Mouse (Mus musculus): ENCODE results near the gene Ccdc160. TPM values are rescaled to one million over a fixed set of nuclear protein-coding genes. Genes with fewer than 3 reads are reported as not detected.

The Ccdc160 gene
- total and polyA plus RNA-seq, 3 experiments = 0.22 TPM; not detected in 2

DNA sequence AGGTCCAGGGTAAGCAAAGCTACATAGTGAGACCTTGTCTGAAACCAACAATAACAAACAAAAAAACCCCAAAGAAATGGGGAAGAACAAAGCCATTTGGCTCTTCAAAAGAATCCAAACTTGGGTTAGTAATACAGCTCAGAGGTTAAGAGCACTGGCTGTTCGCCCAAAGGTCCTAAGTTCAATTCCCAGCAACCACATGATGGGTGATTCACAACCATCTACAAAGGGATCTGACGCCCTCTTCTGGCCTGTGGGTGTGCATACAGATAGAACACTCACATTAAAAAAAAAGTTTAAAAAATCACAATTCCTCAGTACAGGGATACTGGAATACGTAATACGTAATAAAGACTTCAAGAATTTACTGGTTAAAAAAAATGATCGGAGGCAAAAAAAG is 13.3 kb upstream of the Ccdc160 start:
- TF ChIP-seq CTCF (IDR thresholded peaks at IDR 0.05; ENCODE audit: low read depth, low read length) (no peak), GATA1 (IDR thresholded peaks at IDR 0.05; ENCODE audit: borderline replicate concordance, low read length) (no peak), TAL1 (conservative IDR thresholded peaks at IDR 0.05; ENCODE audit: low read depth, low read length) (no peak), GATA2 (IDR thresholded peaks at IDR 0.05; ENCODE audit: borderline replicate concordance, low read depth, low read length) (no peak), POLR2AphosphoS5 (IDR thresholded peaks at IDR 0.05; ENCODE audit: insufficient replicate concordance, low read depth, low read length) (no peak)
- H3K4me1 ChIP-seq (ENCODE audit: insufficient read depth, low read depth, low read length) = no peaks in the 10 kb centered on the region
- H3K27me3 ChIP-seq (ENCODE audit: insufficient read depth, low read length) = no peaks in the 10 kb centered on the region
- DNase-seq (ENCODE audit: low spot score) = no peak
- H3K36me3 ChIP-seq (replicated peaks) = no peaks in the 10 kb centered on the region
- H3K4me3 ChIP-seq (ENCODE audit: low read depth, low read length) = no peak overlapping the region
- ATAC-seq (ENCODE audit: extremely low read depth, insufficient number of reproducible peaks, low FRiP score, poor library complexity, severe bottlenecking) = no peak
- H3K9me3 ChIP-seq (replicated peaks) = no peaks in the 10 kb centered on the region

DNA sequence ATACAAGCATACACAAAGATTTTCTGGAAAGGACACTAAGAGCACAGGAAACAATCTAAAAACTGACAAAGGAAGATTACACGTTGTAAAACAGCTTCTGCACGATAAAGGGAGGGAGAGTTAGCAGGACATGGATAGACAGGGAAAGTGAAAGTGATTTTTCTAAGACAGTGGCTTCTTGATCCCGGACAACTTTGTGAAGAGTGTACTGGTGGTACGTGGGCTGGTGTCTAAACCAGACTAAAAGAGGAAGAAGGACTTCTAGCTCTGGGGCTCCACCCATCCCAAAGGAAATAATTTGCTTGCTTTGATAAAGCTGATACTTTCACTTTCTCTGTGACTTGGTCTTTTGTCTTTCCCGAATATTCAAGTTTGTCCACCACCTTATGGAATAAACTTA is 7.1 kb upstream of the Ccdc160 start:
- no peak for ATAC-seq (ENCODE audit: extremely low read depth, insufficient number of reproducible peaks, low FRiP score, poor library complexity, severe bottlenecking)
- TF ChIP-seq GATA1 (IDR thresholded peaks at IDR 0.05; ENCODE audit: borderline replicate concordance, low read length) (no peak), GATA2 (IDR thresholded peaks at IDR 0.05; ENCODE audit: borderline replicate concordance, low read depth, low read length) (no peak), POLR2AphosphoS5 (IDR thresholded peaks at IDR 0.05; ENCODE audit: insufficient replicate concordance, low read depth, low read length) (no peak), CTCF (IDR thresholded peaks at IDR 0.05; ENCODE audit: low read depth, low read length) (no peak), TAL1 (conservative IDR thresholded peaks at IDR 0.05; ENCODE audit: low read depth, low read length) (no peak)
- no peak for DNase-seq (ENCODE audit: low spot score)
- Histone ChIP-seq H3K9me3 (replicated peaks) (no peaks in the 10 kb centered on the region), H3K4me1 (ENCODE audit: insufficient read depth, low read depth, low read length) (no peaks in the 10 kb centered on the region), H3K27me3 (ENCODE audit: insufficient read depth, low read length) (no peaks in the 10 kb centered on the region), H3K4me3 (ENCODE audit: low read depth, low read length) (no peak overlapping the region), H3K36me3 (replicated peaks) (no peaks in the 10 kb centered on the region)

DNA sequence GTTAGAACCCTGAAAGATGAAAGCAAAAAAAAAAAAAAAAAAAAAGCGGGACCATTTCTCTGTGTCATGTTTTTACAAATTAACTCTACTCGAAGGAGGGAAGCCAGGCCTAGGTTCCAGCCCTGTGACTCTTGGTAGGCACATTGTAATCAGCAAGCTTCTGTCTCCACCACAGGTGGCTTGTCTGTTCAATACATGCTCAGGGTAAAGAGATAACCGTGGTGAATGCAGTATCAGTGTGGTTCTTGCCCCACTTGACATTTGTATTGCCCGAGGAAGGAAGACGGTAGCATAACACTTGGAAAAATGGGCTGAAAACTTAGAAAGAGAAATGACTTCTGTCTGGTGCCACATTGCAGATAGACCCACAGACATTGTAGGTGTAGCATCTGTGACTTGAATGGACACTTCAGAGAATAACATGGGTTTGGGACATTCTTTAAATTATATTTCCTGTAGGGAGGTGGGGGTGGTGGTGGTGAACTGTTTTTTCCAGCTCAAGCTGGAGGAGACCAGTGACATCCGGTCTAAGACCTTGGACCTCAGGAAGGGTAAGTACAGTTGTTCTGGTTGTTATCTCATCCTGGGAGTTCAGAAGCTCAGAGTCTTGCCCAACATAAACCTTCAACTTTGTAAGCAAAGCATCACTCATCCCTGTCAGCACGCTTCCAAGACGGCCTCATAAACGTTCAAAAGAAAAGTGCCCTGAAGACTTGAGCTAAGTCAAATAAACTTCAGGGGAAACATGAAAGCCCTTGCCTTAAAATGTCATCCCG is 1.1 kb downstream of the Ccdc160 start:
- Histone ChIP-seq H3K4me1 (ENCODE audit: insufficient read depth, low read depth, low read length) (no peaks in the 10 kb centered on the region), H3K27me3 (ENCODE audit: insufficient read depth, low read length) (peaks cover 6% of the 10 kb centered on the region), H3K36me3 (replicated peaks) (no peaks in the 10 kb centered on the region), H3K9me3 (replicated peaks) (no peaks in the 10 kb centered on the region), H3K4me3 (ENCODE audit: low read depth, low read length) (no peak overlapping the region)
- TF ChIP-seq CTCF (IDR thresholded peaks at IDR 0.05; ENCODE audit: low read depth, low read length) = no peak
- TF ChIP-seq POLR2AphosphoS5 (IDR thresholded peaks at IDR 0.05; ENCODE audit: insufficient replicate concordance, low read depth, low read length) = no peak
- TF ChIP-seq GATA1 (IDR thresholded peaks at IDR 0.05; ENCODE audit: borderline replicate concordance, low read length) = no peak
- TF ChIP-seq TAL1 (conservative IDR thresholded peaks at IDR 0.05; ENCODE audit: low read depth, low read length) = no peak
- TF ChIP-seq GATA2 (IDR thresholded peaks at IDR 0.05; ENCODE audit: borderline replicate concordance, low read depth, low read length) = no peak
- ATAC-seq (ENCODE audit: extremely low read depth, insufficient number of reproducible peaks, low FRiP score, poor library complexity, severe bottlenecking) (no peak), DNase-seq (ENCODE audit: low spot score) (no peak)

DNA sequence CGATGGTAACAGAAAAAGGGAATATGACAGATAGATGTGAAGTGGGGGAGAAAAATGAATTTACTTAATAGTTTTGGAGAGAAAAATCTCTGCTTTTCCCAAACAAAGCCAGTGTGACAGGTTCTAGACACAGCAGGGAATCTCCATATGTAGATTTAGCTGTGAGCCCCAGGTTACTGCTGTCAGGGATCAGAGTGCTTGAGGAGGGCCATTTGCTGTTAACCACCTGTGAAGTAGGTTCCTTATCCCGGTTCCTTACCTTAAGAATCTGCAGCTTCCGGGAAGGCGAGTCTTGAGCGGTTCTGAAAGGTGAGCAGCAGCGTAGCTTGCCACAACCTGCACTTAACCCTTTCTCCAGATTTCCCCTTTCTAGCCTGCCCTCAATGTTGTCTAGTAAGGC is 1.9 kb downstream of the Ccdc160 start:
- no peaks in the 10 kb centered on the region for H3K4me1 ChIP-seq (ENCODE audit: insufficient read depth, low read depth, low read length)
- no peak for TF ChIP-seq GATA1 (IDR thresholded peaks at IDR 0.05; ENCODE audit: borderline replicate concordance, low read length)
- TF ChIP-seq CTCF (IDR thresholded peaks at IDR 0.05; ENCODE audit: low read depth, low read length) = no peak
- TF ChIP-seq POLR2AphosphoS5 (IDR thresholded peaks at IDR 0.05; ENCODE audit: insufficient replicate concordance, low read depth, low read length) = no peak
- TF ChIP-seq GATA2 (IDR thresholded peaks at IDR 0.05; ENCODE audit: borderline replicate concordance, low read depth, low read length) = no peak
- no peak for TF ChIP-seq TAL1 (conservative IDR thresholded peaks at IDR 0.05; ENCODE audit: low read depth, low read length)
- no peaks in the 10 kb centered on the region for H3K36me3 ChIP-seq (replicated peaks)
- ATAC-seq (ENCODE audit: extremely low read depth, insufficient number of reproducible peaks, low FRiP score, poor library complexity, severe bottlenecking) (no peak), DNase-seq (ENCODE audit: low spot score) (no peak)
- H3K4me3 ChIP-seq (ENCODE audit: low read depth, low read length) = no peak overlapping the region
- peaks cover 6% of the 10 kb centered on the region for H3K27me3 ChIP-seq (ENCODE audit: insufficient read depth, low read length)
- no peaks in the 10 kb centered on the region for H3K9me3 ChIP-seq (replicated peaks)

DNA sequence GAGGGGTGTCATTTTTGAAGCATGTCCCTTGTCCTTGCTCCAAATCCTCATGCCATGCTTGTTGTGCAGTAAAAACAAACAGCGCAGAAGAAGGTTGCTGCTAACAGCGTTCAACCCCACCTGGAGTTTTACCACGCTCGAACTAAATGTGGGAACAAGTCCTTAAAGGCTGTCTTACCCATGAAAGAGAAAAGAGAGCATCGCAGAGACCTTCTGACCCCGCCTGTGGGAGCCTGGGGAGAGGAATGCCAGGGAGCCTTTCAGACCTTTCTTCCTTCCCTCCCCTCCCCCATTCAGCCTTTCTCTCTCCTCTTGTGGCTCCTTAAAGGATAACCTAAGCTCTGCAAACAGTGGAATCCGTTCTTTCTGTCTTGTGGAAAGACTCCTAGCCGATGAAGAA is 4.8 kb downstream of the Ccdc160 start:
- no peak overlapping the region for H3K4me3 ChIP-seq (ENCODE audit: low read depth, low read length)
- TF ChIP-seq TAL1 (conservative IDR thresholded peaks at IDR 0.05; ENCODE audit: low read depth, low read length) (no peak), POLR2AphosphoS5 (IDR thresholded peaks at IDR 0.05; ENCODE audit: insufficient replicate concordance, low read depth, low read length) (no peak), GATA1 (IDR thresholded peaks at IDR 0.05; ENCODE audit: borderline replicate concordance, low read length) (no peak), CTCF (IDR thresholded peaks at IDR 0.05; ENCODE audit: low read depth, low read length) (no peak), GATA2 (IDR thresholded peaks at IDR 0.05; ENCODE audit: borderline replicate concordance, low read depth, low read length) (no peak)
- ATAC-seq (ENCODE audit: extremely low read depth, insufficient number of reproducible peaks, low FRiP score, poor library complexity, severe bottlenecking) (no peak), DNase-seq (ENCODE audit: low spot score) (no peak)
- no peaks in the 10 kb centered on the region for H3K9me3 ChIP-seq (replicated peaks)
- no peaks in the 10 kb centered on the region for H3K36me3 ChIP-seq (replicated peaks)
- H3K4me1 ChIP-seq (ENCODE audit: insufficient read depth, low read depth, low read length) = no peaks in the 10 kb centered on the region
- H3K27me3 ChIP-seq (ENCODE audit: insufficient read depth, low read length) = peaks cover 5% of the 10 kb centered on the region

DNA sequence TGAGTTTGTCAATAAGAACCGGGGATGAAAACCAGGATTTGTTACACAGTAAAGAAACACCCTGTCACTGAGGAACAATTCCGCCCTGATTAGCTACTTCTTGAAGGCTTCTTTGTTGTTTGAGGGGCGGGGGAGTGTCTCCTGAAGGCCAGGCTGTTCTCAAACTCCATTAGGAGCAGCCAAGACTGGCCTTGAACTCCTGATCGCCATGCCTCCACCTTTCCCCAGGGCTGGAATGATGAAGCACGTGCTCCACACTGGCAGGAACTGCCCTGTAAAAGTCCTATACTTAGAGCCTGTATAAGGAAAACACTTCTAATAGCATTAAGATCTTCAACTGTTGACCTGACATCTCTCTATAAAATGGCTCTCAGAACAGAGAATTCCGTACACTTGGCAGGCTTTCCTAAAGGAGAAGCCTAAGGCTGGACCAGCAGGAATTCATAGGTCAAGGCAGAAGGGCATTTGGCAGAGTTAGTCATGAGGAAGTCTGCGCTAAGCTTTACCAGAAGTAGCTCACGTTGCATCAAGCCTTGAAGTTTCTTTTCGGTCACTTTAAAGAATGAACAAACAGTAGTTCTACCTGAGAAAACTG is 6.1 kb downstream of the Ccdc160 start:
- Histone ChIP-seq H3K36me3 (replicated peaks) (no peaks in the 10 kb centered on the region), H3K9me3 (replicated peaks) (no peaks in the 10 kb centered on the region), H3K4me3 (ENCODE audit: low read depth, low read length) (no peak overlapping the region), H3K27me3 (ENCODE audit: insufficient read depth, low read length) (peaks cover 2% of the 10 kb centered on the region; the same call in 1 of the 2 replicates), H3K4me1 (ENCODE audit: insufficient read depth, low read depth, low read length) (no peaks in the 10 kb centered on the region)
- no peak for TF ChIP-seq CTCF (IDR thresholded peaks at IDR 0.05; ENCODE audit: low read depth, low read length)
- no peak for TF ChIP-seq POLR2AphosphoS5 (IDR thresholded peaks at IDR 0.05; ENCODE audit: insufficient replicate concordance, low read depth, low read length)
- no peak for TF ChIP-seq GATA1 (IDR thresholded peaks at IDR 0.05; ENCODE audit: borderline replicate concordance, low read length)
- no peak for TF ChIP-seq GATA2 (IDR thresholded peaks at IDR 0.05; ENCODE audit: borderline replicate concordance, low read depth, low read length)
- TF ChIP-seq TAL1 (conservative IDR thresholded peaks at IDR 0.05; ENCODE audit: low read depth, low read length) = no peak
- ATAC-seq (ENCODE audit: extremely low read depth, insufficient number of reproducible peaks, low FRiP score, poor library complexity, severe bottlenecking) (no peak), DNase-seq (ENCODE audit: low spot score) (no peak)

Data from G1E (cell line).